Mouse (Mus musculus): Measurements from ENCODE around the gene Sdk2. TPM values are rescaled to one million over a fixed set of nuclear protein-coding genes. Genes with fewer than 3 reads are reported as not detected.

Sdk2 gene
- polyA plus RNA-seq, 1 experiment, result 1.2 TPM

GRCm38 (mm10) chr11:113791357-113792215 lies 275.3 kb downstream of the Sdk2 start:
- DNase-seq, result no peak
- H3K4me1 ChIP-seq (ENCODE audit: control insufficient read depth, insufficient read depth, low read length), result peaks cover 7% of the 10 kb centered on the region; the same call in 1 of the 2 replicates
- TF ChIP-seq CTCF (IDR thresholded peaks at IDR 0.05; ENCODE audit: insufficient read depth, low read length) (no peak), POLR2A (IDR thresholded peaks at IDR 0.05; ENCODE audit: borderline replicate concordance, extremely low read depth, low read depth, low read length) (no peak)
- no peak overlapping the region for H3K4me3 ChIP-seq (replicated peaks; ENCODE audit: extremely low read depth, low read depth, low read length)
- 67% methylated on average over 16 of the region's 16 CpGs for WGBS

GRCm38 (mm10) chr11:113789101-113789500 lies 277.7 kb downstream of the Sdk2 start:
- TF ChIP-seq CTCF (IDR thresholded peaks at IDR 0.05; ENCODE audit: insufficient read depth, low read length), result no peak
- TF ChIP-seq POLR2A (IDR thresholded peaks at IDR 0.05; ENCODE audit: borderline replicate concordance, extremely low read depth, low read depth, low read length), result no peak
- 63% methylated on average over 1 of the region's 1 CpGs for WGBS
- H3K4me3 ChIP-seq (replicated peaks; ENCODE audit: extremely low read depth, low read depth, low read length), result no peak overlapping the region
- peaks cover 7% of the 10 kb centered on the region; the same call in 1 of the 2 replicates for H3K4me1 ChIP-seq (ENCODE audit: control insufficient read depth, insufficient read depth, low read length)
- DNase-seq, result no peak

GRCm38 (mm10) chr11:113788183-113788789 lies 278.6 kb downstream of the Sdk2 start:
- H3K4me3 ChIP-seq (replicated peaks; ENCODE audit: extremely low read depth, low read depth, low read length), result no peak overlapping the region
- H3K4me1 ChIP-seq (ENCODE audit: control insufficient read depth, insufficient read depth, low read length), result peaks cover 7% of the 10 kb centered on the region; the same call in 1 of the 2 replicates
- DNase-seq, result no peak
- TF ChIP-seq CTCF (IDR thresholded peaks at IDR 0.05; ENCODE audit: insufficient read depth, low read length), result no peak
- TF ChIP-seq POLR2A (IDR thresholded peaks at IDR 0.05; ENCODE audit: borderline replicate concordance, extremely low read depth, low read depth, low read length), result no peak
- 41% methylated on average over 2 of the region's 2 CpGs for WGBS

- H3K4me1 ChIP-seq (ENCODE audit: control insufficient read depth, insufficient read depth, low read length), result peaks cover 7% of the 10 kb centered on the region; the same call in 1 of the 2 replicates
- no peak overlapping the region for H3K4me3 ChIP-seq (replicated peaks; ENCODE audit: extremely low read depth, low read depth, low read length)
These were observed 279.2 kb downstream of the Sdk2 start for GRCm38 (mm10) chr11:113787432-113788182.

GRCm38 (mm10) chr11:113787009-113787408 lies 279.8 kb downstream of the Sdk2 start:
- TF ChIP-seq CTCF (IDR thresholded peaks at IDR 0.05; ENCODE audit: insufficient read depth, low read length), result no peak
- TF ChIP-seq POLR2A (IDR thresholded peaks at IDR 0.05; ENCODE audit: borderline replicate concordance, extremely low read depth, low read depth, low read length), result no peak
- peaks cover 7% of the 10 kb centered on the region; the same call in 1 of the 2 replicates for H3K4me1 ChIP-seq (ENCODE audit: control insufficient read depth, insufficient read depth, low read length)
- WGBS, result 85% methylated on average over 11 of the region's 11 CpGs
- no peak overlapping the region for H3K4me3 ChIP-seq (replicated peaks; ENCODE audit: extremely low read depth, low read depth, low read length)
- no peak for DNase-seq

More at GRCm38 (mm10) chr11:113787432-113788182, 279.2 kb downstream of the Sdk2 start:
- TF ChIP-seq POLR2A (IDR thresholded peaks at IDR 0.05; ENCODE audit: borderline replicate concordance, extremely low read depth, low read depth, low read length) (no peak), CTCF (IDR thresholded peaks at IDR 0.05; ENCODE audit: insufficient read depth, low read length) (no peak)
- 71% methylated on average over 13 of the region's 13 CpGs for WGBS
- no peak for DNase-seq

- 64% methylated on average over 4 of the region's 4 CpGs for WGBS
- no peak overlapping the region for H3K4me3 ChIP-seq (replicated peaks; ENCODE audit: extremely low read depth, low read depth, low read length)
These were observed 280.5 kb downstream of the Sdk2 start for GRCm38 (mm10) chr11:113786395-113786794.

GRCm38 (mm10) chr11:113785406-113786171 lies 281.3 kb downstream of the Sdk2 start:
- DNase-seq, result peak; percentile 50
- 35% methylated on average over 19 of the region's 19 CpGs for WGBS
- TF ChIP-seq POLR2A (IDR thresholded peaks at IDR 0.05; ENCODE audit: borderline replicate concordance, extremely low read depth, low read depth, low read length), result 0 out of 2 replicates have a peak, but pooled peaks have one; percentile 19
- TF ChIP-seq CTCF (IDR thresholded peaks at IDR 0.05; ENCODE audit: insufficient read depth, low read length), result no peak
- H3K4me3 ChIP-seq (replicated peaks; ENCODE audit: extremely low read depth, low read depth, low read length), result peak overlapping the region; percentile 40
- H3K4me1 ChIP-seq (ENCODE audit: control insufficient read depth, insufficient read depth, low read length), result peaks cover 7% of the 10 kb centered on the region; the same call in 1 of the 2 replicates

More at GRCm38 (mm10) chr11:113786395-113786794, 280.5 kb downstream of the Sdk2 start:
- no peak for DNase-seq
- TF ChIP-seq POLR2A (IDR thresholded peaks at IDR 0.05; ENCODE audit: borderline replicate concordance, extremely low read depth, low read depth, low read length), result no peak
- TF ChIP-seq CTCF (IDR thresholded peaks at IDR 0.05; ENCODE audit: insufficient read depth, low read length), result no peak
- peaks cover 7% of the 10 kb centered on the region; the same call in 1 of the 2 replicates for H3K4me1 ChIP-seq (ENCODE audit: control insufficient read depth, insufficient read depth, low read length)

GRCm38 (mm10) chr11:113784656-113785396 lies 282.0 kb downstream of the Sdk2 start:
- TF ChIP-seq POLR2A (IDR thresholded peaks at IDR 0.05; ENCODE audit: borderline replicate concordance, extremely low read depth, low read depth, low read length), result no peak
- TF ChIP-seq CTCF (IDR thresholded peaks at IDR 0.05; ENCODE audit: insufficient read depth, low read length), result no peak
- no peak for DNase-seq
- Histone ChIP-seq H3K4me3 (replicated peaks; ENCODE audit: extremely low read depth, low read depth, low read length) (no peak overlapping the region), H3K4me1 (ENCODE audit: control insufficient read depth, insufficient read depth, low read length) (peaks cover 7% of the 10 kb centered on the region; the same call in 1 of the 2 replicates)
- 66% methylated on average over 2 of the region's 2 CpGs for WGBS

All from lung, adult 2 months (tissue).